Mouse (Mus musculus) lung, postnatal 0 days (tissue): ENCODE data around the gene 2610028H24Rik.

ENCODE experiments used
- CTCF ChIP-seq: IDR thresholded peaks from 2 replicates; pipeline ENCODE4 v1.5.1; 2016; ENCODE audit warnings: antibody characterized with exemption, mild to moderate bottlenecking
- EP300 ChIP-seq: IDR thresholded peaks from 2 replicates; pipeline ENCODE4 v1.6.1; 2016; ENCODE audit warnings: antibody characterized with exemption, mild to moderate bottlenecking, control low read depth

DNA sequence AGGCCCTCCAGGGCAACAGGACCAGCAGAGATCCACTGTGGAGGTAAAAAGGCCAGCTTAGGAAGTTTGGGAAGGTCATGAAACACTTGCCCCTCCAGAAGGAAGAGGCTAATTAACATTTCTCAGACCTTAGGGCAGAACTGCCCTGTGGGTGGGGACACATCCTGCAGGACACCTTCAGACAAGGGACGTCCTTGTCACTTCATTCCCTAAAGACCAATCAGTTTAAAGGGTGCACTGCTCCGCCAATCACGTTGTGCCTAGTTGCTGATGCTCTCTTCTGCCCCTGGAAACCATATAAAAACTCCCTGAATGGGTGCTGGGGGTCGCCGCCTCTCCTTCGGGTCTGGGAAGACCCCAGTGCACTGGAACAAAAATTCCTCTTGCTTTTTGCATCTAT is 13.8 kb downstream of the 2610028H24Rik start:
- TF ChIP-seq CTCF (no peak), EP300 (no peak)
